Mouse (Mus musculus): Measurements from ENCODE around the gene Magea6.
"Not testable (repeated sequence)": the region's sequence is repeated elsewhere in the genome, so short reads cannot be mapped to it uniquely, and the experiment has no call there.

Magea6 gene

GRCm38 (mm10) chrX:154935887-154936286 is at the start of gene Magea6:
Gene Magea6 (minus strand): TSS chrX:154935987.
- DNase-seq (ENCODE audit: low spot score) = not testable (repeated sequence)

GRCm38 (mm10) chrX:154949405-154949804 is 13.6 kb upstream of the Magea6 start, which contains the start of gene Magea3:
Gene Magea3 (minus strand): TSS chrX:154949505.
- DNase-seq (ENCODE audit: low spot score) = not testable (repeated sequence)

GRCm38 (mm10) chrX:154890167-154890566 is 45.6 kb downstream of the Magea6 start, which contains the start of gene Cldn34b1:
Gene Cldn34b1 (minus strand): TSS chrX:154890267.
- DNase-seq (ENCODE audit: low spot score) = not testable (repeated sequence)
